Mouse (Mus musculus): ENCODE data around the gene Frmd4a. TPM values are rescaled to one million over a fixed set of nuclear protein-coding genes. Genes with fewer than 3 reads are reported as not detected.

Gene Frmd4a
- polyA plus RNA-seq, 1 experiment from 2014 or later, result 3.8 TPM

DNA sequence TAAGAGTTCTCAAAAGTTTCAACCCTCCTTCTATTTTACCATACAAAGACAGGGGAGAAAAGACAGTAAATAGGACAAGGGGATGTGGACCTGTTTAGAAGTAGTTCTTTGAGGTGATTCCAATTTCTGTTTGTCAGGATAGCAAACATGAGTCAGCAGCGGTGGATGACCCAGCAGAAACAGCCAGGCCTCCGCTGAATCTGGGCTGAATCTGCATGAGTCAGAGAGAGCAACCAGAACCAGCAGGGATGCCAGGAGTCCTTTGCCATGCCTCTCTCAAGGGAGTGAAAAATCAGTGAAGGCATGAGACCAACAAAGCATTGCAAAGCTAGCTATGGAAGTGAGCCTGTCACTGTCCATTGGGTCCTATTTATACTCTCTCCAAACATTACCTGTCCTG, 643.2 kb downstream of the Frmd4a start:
- Histone ChIP-seq H3K4me2 (replicated peaks; ENCODE audit: low read depth) (no peak overlapping the region), H3K9ac (ENCODE audit: low read length) (no peak overlapping the region), H3K9me3 (ENCODE audit: control insufficient read depth, low read length) (no peaks in the 10 kb centered on the region), H3K36me3 (ENCODE audit: control insufficient read depth, insufficient read depth, low read length) (no peaks in the 10 kb centered on the region), H3K4me3 (ENCODE audit: low read depth, low read length) (no peak overlapping the region), H3K4me1 (replicated peaks; ENCODE audit: control insufficient read depth, insufficient read depth) (no peaks in the 10 kb centered on the region), H3K27me3 (ENCODE audit: control insufficient read depth, insufficient read depth, low read length) (no peaks in the 10 kb centered on the region), H3K27ac (replicated peaks) (no peak overlapping the region)
- ATAC-seq (ENCODE audit: low FRiP score, low TSS enrichment) (no peak), DNase-seq (ENCODE audit: low spot score) (no peak)
- 79% methylated on average over 2 of the region's 2 CpGs for WGBS
- TF ChIP-seq EP300 (optimal IDR thresholded peaks at IDR 0.05) (no peak), CTCF (IDR thresholded peaks at IDR 0.05; ENCODE audit: low read depth) (no peak)

All from stomach, postnatal 0 days (tissue).